ENCODE assay signal across 17 mouse cellular contexts in genomic region chr12:9688776-9689175, GRCm38 (mm10).
"Had no signal": no experiment of that assay in that cellular context is flagged by ENCODE, and none has a peak within 500 bp of the region (broad histone marks: within the 10 kb centered on the region; RNA-seq: fewer than 3 reads in every experiment).

No protein-coding gene starts in this region.

- DNase-seq: lung, adult 2 months; lung, postnatal 14 days; retina, postnatal 1 day; right cerebral cortex, postnatal 4 days; spleen, adult 18-20 months; thymus, adult 18-20 months; thymus, postnatal 14 days; thymus, postnatal 36 days had no signal

- H3K9ac ChIP-seq: lung, embryonic 15.5 days; midbrain, embryonic 13.5 days; midbrain, embryonic 15.5 days; neural tube, embryonic 13.5 days; neural tube, embryonic 15.5 days had no signal

- H3K4me2 ChIP-seq: lung, embryonic 15.5 days; midbrain, embryonic 11.5 days; midbrain, embryonic 13.5 days; midbrain, embryonic 15.5 days; neural tube, embryonic 13.5 days; neural tube, embryonic 15.5 days had no signal

- ATAC-seq: lung, postnatal 0 days; midbrain, embryonic 13.5 days; midbrain, embryonic 15.5 days had no signal

- H3K27ac ChIP-seq: lung, embryonic 15.5 days; macrophage; midbrain, embryonic 13.5 days; midbrain, embryonic 15.5 days; neural tube, embryonic 13.5 days; neural tube, embryonic 15.5 days had no signal

- H3K4me3 ChIP-seq: lung, embryonic 15.5 days; megakaryocyte, embryonic 14.5 days; midbrain, embryonic 13.5 days; midbrain, embryonic 15.5 days; neural tube, embryonic 13.5 days; neural tube, embryonic 15.5 days had no signal

- H3K4me1 ChIP-seq: lung, embryonic 15.5 days; megakaryocyte, embryonic 14.5 days; midbrain, embryonic 13.5 days; midbrain, embryonic 15.5 days; neural tube, embryonic 13.5 days; neural tube, embryonic 15.5 days had no signal

- H3K36me3 ChIP-seq: lung, embryonic 15.5 days; midbrain, embryonic 13.5 days; midbrain, embryonic 15.5 days; neural tube, embryonic 13.5 days; neural tube, embryonic 15.5 days had no signal

- H3K9me3 ChIP-seq: lung, embryonic 15.5 days; megakaryocyte, embryonic 14.5 days; midbrain, embryonic 13.5 days; midbrain, embryonic 15.5 days; neural tube, embryonic 13.5 days; neural tube, embryonic 15.5 days had no signal

- H3K27me3 ChIP-seq: lung, embryonic 15.5 days; megakaryocyte, embryonic 14.5 days; midbrain, embryonic 13.5 days; midbrain, embryonic 15.5 days; neural tube, embryonic 13.5 days; neural tube, embryonic 15.5 days had no signal
